Mouse (Mus musculus): ENCODE data around the gene Cd274.

DNA sequence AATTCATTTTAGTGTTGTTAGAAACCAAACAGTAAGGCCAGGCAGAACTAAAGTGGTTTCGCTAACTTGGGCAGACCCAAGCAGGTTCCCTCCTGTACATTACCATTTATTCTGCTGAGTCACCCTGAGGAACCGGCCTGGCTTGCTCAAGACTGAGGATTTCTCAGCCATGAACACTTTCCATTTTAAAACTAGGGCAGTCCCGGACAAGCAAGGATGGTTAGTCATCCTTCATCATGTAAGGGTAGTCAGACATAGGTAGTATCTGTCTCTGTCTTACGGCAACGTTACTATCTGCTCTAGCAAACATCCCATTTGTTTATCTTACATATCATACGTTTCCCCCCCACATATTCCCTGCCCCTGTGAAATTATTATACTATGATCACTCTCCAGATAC is 17.7 kb downstream of the Cd274 start:
- no peak for TF ChIP-seq CTCF (IDR thresholded peaks at IDR 0.05)
- TF ChIP-seq EP300 (IDR thresholded peaks at IDR 0.05), result no peak

All from lung, postnatal 0 days (tissue).